In genomic region chr13:70283231-70283630, GRCm38 (mm10) we compare ENCODE assay signal across 18 mouse cellular contexts.
DNase-seq lines count a peak whose midpoint lies in the region; ATAC-seq lines count a peak whose summit lies in the region.
"Had no signal": no experiment of that assay in that cellular context is flagged by ENCODE, and none has a peak within 500 bp of the region (broad histone marks: within the 10 kb centered on the region; RNA-seq: fewer than 3 reads in every experiment).

No protein-coding gene starts in this region.

- H3K4me2 ChIP-seq in embryonic facial prominence, embryonic 14.5 days (ENCODE audit: low read depth, low read length): no peak overlapping the region
- no peak overlapping the region for H3K4me2 ChIP-seq in midbrain, embryonic 13.5 days (replicated peaks)
- H3K4me2 ChIP-seq in neural tube, embryonic 14.5 days (ENCODE audit: low read depth, low read length): no peak overlapping the region
- H3K4me2 ChIP-seq: heart, embryonic 11.5 days; kidney, embryonic 15.5 days had no signal

- peak overlapping the region; percentile 48 for H3K27ac ChIP-seq in embryonic facial prominence, embryonic 14.5 days (replicated peaks; ENCODE audit: low read depth, low read length)
- H3K27ac ChIP-seq in embryonic facial prominence, embryonic 10.5 days (replicated peaks): no peak overlapping the region
- peak overlapping the region; percentile 30; the same call in 1 of the 2 replicates for H3K27ac ChIP-seq in midbrain, embryonic 13.5 days
- no peak overlapping the region for H3K27ac ChIP-seq in midbrain, embryonic 10.5 days (replicated peaks)
- H3K27ac ChIP-seq in limb, embryonic 10.5 days: peak overlapping the region; percentile 76
- peak overlapping the region; percentile 67 for H3K27ac ChIP-seq in neural tube, embryonic 14.5 days (ENCODE audit: low read depth, low read length)
- H3K27ac ChIP-seq: kidney, embryonic 15.5 days had no signal

- 34% methylated on average over 5 of the region's 5 CpGs for WGBS in embryonic facial prominence, embryonic 14.5 days
- 58% methylated on average over 5 of the region's 5 CpGs for WGBS in embryonic facial prominence, embryonic 10.5 days
- WGBS in midbrain, embryonic 13.5 days: 35% methylated on average over 5 of the region's 5 CpGs
- 63% methylated on average over 5 of the region's 5 CpGs for WGBS in midbrain, embryonic 10.5 days
- 9% methylated on average over 5 of the region's 5 CpGs for WGBS in limb, embryonic 10.5 days
- WGBS in neural tube, embryonic 14.5 days: 7% methylated on average over 5 of the region's 5 CpGs

- ATAC-seq in embryonic facial prominence, embryonic 14.5 days (ENCODE audit: low read depth): no peak
- ATAC-seq in midbrain, embryonic 13.5 days: peak; percentile 71; the same call in 1 of the 2 replicates
- ATAC-seq in neural tube, embryonic 14.5 days (ENCODE audit: low read depth): peak; percentile 55; the same call in 1 of the 2 replicates
- no peak for ATAC-seq in activated CD4-positive, CD25-positive, alpha-beta regulatory T cell, adult 4 months

- no peak for DNase-seq in embryonic facial prominence, embryonic 14.5 days (ENCODE audit: low spot score)
- no peak for DNase-seq in embryonic facial prominence, embryonic 10.5 days (ENCODE audit: low spot score)
- DNase-seq in midbrain, embryonic 10.5 days (ENCODE audit: low spot score): no peak
- no peak for DNase-seq in limb, embryonic 10.5 days (ENCODE audit: low spot score)
- DNase-seq in frontal cortex, postnatal 36 days (ENCODE audit: low spot score in 2 of 2): no peak
- DNase-seq: adrenal gland, adult 2 months; cerebellum, postnatal 10 days; heart, postnatal 14 days; layer of hippocampus, postnatal 36 days; lung, postnatal 14 days; thymus, postnatal 36 days had no signal

- peaks cover 5% of the 10 kb centered on the region; the same call in 1 of the 2 replicates for H3K4me1 ChIP-seq in embryonic facial prominence, embryonic 14.5 days (ENCODE audit: control insufficient read depth, insufficient read depth, low read length)
- H3K4me1 ChIP-seq in embryonic facial prominence, embryonic 10.5 days: peaks cover 4% of the 10 kb centered on the region; the same call in 1 of the 2 replicates
- H3K4me1 ChIP-seq in midbrain, embryonic 13.5 days (replicated peaks): peaks cover 18% of the 10 kb centered on the region
- no peaks in the 10 kb centered on the region for H3K4me1 ChIP-seq in midbrain, embryonic 10.5 days
- H3K4me1 ChIP-seq in limb, embryonic 10.5 days: peaks cover 28% of the 10 kb centered on the region
- peaks cover 17% of the 10 kb centered on the region for H3K4me1 ChIP-seq in neural tube, embryonic 14.5 days (ENCODE audit: control insufficient read depth, insufficient read depth, low read length)
- H3K4me1 ChIP-seq: megakaryocyte, embryonic 14.5 days had no signal

- H3K4me3 ChIP-seq in embryonic facial prominence, embryonic 14.5 days (ENCODE audit: low read depth, low read length): no peak overlapping the region
- no peak overlapping the region for H3K4me3 ChIP-seq in embryonic facial prominence, embryonic 10.5 days
- no peak overlapping the region for H3K4me3 ChIP-seq in midbrain, embryonic 13.5 days (replicated peaks)
- H3K4me3 ChIP-seq in midbrain, embryonic 10.5 days: no peak overlapping the region
- H3K4me3 ChIP-seq in limb, embryonic 10.5 days: no peak overlapping the region
- H3K4me3 ChIP-seq in neural tube, embryonic 14.5 days (ENCODE audit: low read depth, low read length): no peak overlapping the region
- H3K4me3 ChIP-seq: erythroblast, embryonic 14.5 days; kidney, embryonic 15.5 days; megakaryocyte, embryonic 14.5 days had no signal

- H3K9ac ChIP-seq in embryonic facial prominence, embryonic 14.5 days (ENCODE audit: low read depth, low read length): no peak overlapping the region
- H3K9ac ChIP-seq in midbrain, embryonic 13.5 days (replicated peaks): no peak overlapping the region
- H3K9ac ChIP-seq in neural tube, embryonic 14.5 days (replicated peaks; ENCODE audit: low read depth, low read length): no peak overlapping the region
- H3K9ac ChIP-seq: kidney, embryonic 15.5 days had no signal

- H3K27me3 ChIP-seq in embryonic facial prominence, embryonic 14.5 days (replicated peaks; ENCODE audit: control insufficient read depth, insufficient read depth, low read length): no peaks in the 10 kb centered on the region
- H3K27me3 ChIP-seq in embryonic facial prominence, embryonic 10.5 days (replicated peaks; ENCODE audit: low read depth, poor library complexity, severe bottlenecking): no peaks in the 10 kb centered on the region
- H3K27me3 ChIP-seq in midbrain, embryonic 13.5 days: no peaks in the 10 kb centered on the region
- H3K27me3 ChIP-seq in midbrain, embryonic 10.5 days (ENCODE audit: low read depth, poor library complexity, severe bottlenecking): no peaks in the 10 kb centered on the region
- H3K27me3 ChIP-seq in limb, embryonic 10.5 days (ENCODE audit: low read depth, poor library complexity, severe bottlenecking): no peaks in the 10 kb centered on the region
- no peaks in the 10 kb centered on the region for H3K27me3 ChIP-seq in neural tube, embryonic 14.5 days (ENCODE audit: control insufficient read depth, insufficient read depth, low read length)
- H3K27me3 ChIP-seq: kidney, embryonic 15.5 days; megakaryocyte, embryonic 14.5 days had no signal

- H3K9me3 ChIP-seq in embryonic facial prominence, embryonic 14.5 days (ENCODE audit: control insufficient read depth, low read length): no peaks in the 10 kb centered on the region
- no peaks in the 10 kb centered on the region for H3K9me3 ChIP-seq in embryonic facial prominence, embryonic 10.5 days
- H3K9me3 ChIP-seq in midbrain, embryonic 13.5 days: no peaks in the 10 kb centered on the region
- no peaks in the 10 kb centered on the region for H3K9me3 ChIP-seq in midbrain, embryonic 10.5 days (replicated peaks)
- no peaks in the 10 kb centered on the region for H3K9me3 ChIP-seq in limb, embryonic 10.5 days (replicated peaks)
- no peaks in the 10 kb centered on the region for H3K9me3 ChIP-seq in neural tube, embryonic 14.5 days (ENCODE audit: control insufficient read depth, low read length)
- H3K9me3 ChIP-seq: kidney, embryonic 15.5 days had no signal

- no peaks in the 10 kb centered on the region for H3K36me3 ChIP-seq in embryonic facial prominence, embryonic 14.5 days (ENCODE audit: control insufficient read depth, insufficient read depth, low read length)
- no peaks in the 10 kb centered on the region for H3K36me3 ChIP-seq in embryonic facial prominence, embryonic 10.5 days (replicated peaks)
- H3K36me3 ChIP-seq in midbrain, embryonic 13.5 days: no peaks in the 10 kb centered on the region
- H3K36me3 ChIP-seq in midbrain, embryonic 10.5 days: no peaks in the 10 kb centered on the region
- no peaks in the 10 kb centered on the region for H3K36me3 ChIP-seq in limb, embryonic 10.5 days
- no peaks in the 10 kb centered on the region for H3K36me3 ChIP-seq in neural tube, embryonic 14.5 days (ENCODE audit: control insufficient read depth, insufficient read depth, low read length)
- H3K36me3 ChIP-seq: kidney, embryonic 15.5 days had no signal

Comparison
In these comparisons a context has a peak if more than half of its experiments do, and no peak if none do; other contexts are left out.
1. H3K27ac ChIP-seq: peak in embryonic facial prominence, embryonic 14.5 days (single experiment), midbrain, embryonic 13.5 days (single experiment), limb, embryonic 10.5 days (single experiment) and neural tube, embryonic 14.5 days (single experiment); none in embryonic facial prominence, embryonic 10.5 days (single experiment) and midbrain, embryonic 10.5 days (single experiment).
2. ATAC-seq: peak in midbrain, embryonic 13.5 days (single experiment) and neural tube, embryonic 14.5 days (single experiment); none in embryonic facial prominence, embryonic 14.5 days (single experiment) and activated CD4-positive, CD25-positive, alpha-beta regulatory T cell, adult 4 months (single experiment).